Mouse (Mus musculus) lung, postnatal 0 days (tissue): ENCODE results near the gene Cd79a.

Experiments used
- CTCF ChIP-seq: IDR thresholded peaks from 2 replicates; pipeline ENCODE4 v1.5.1; 2016; ENCODE audit warnings: antibody characterized with exemption, mild to moderate bottlenecking
- EP300 ChIP-seq: IDR thresholded peaks from 2 replicates; pipeline ENCODE4 v1.6.1; 2016; ENCODE audit warnings: antibody characterized with exemption, mild to moderate bottlenecking, control low read depth

GRCm38 (mm10) chr7:24882416-24883199 lies 14.6 kb upstream of the Cd79a start:
- TF ChIP-seq EP300 (no peak), CTCF (no peak)
